Mouse (Mus musculus): Measurements from ENCODE around the gene Ripply1.

DNA sequence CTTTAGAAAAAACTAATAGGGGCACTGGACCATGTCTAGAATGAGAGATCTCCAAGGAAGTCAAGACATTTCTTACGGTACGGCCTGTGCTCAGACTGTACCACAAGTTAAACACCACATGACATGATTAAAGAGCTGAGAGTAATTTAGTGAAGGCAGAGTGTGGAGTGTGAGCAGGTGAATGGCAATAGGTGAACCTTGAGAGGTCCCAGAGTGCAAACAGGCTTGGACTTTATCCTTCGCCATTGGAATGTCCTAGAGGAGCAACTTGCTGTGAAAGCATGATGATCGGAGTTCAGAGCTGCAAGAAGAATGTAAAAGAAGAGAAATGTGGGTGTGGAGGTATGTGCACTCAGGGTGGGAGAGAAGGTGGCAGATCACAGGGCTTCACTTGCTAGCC, 23.8 kb upstream of the Ripply1 start:
- TF ChIP-seq CTCF (IDR thresholded peaks at IDR 0.05; ENCODE audit: low read depth) (no peak), EP300 (IDR thresholded peaks at IDR 0.05; ENCODE audit: low read depth) (no peak)

Data from liver, postnatal 0 days (tissue).